Mouse (Mus musculus): ENCODE results near the gene C1qtnf4. TPM values are rescaled to one million over a fixed set of nuclear protein-coding genes. Genes with fewer than 3 reads are reported as not detected.

The C1qtnf4 gene
- total and polyA plus RNA-seq, 2 experiments, result 0.18 to 1.4 TPM

- H3K9ac ChIP-seq (ENCODE audit: low read depth, low read length), result no peak overlapping the region
- no peaks in the 10 kb centered on the region for H3K4me1 ChIP-seq (ENCODE audit: control insufficient read depth, insufficient read depth, low read length)
- no peak overlapping the region for H3K4me3 ChIP-seq (ENCODE audit: insufficient read depth, low read depth, low read length)
- TF ChIP-seq CTCF (IDR thresholded peaks at IDR 0.05; ENCODE audit: low read depth, low read length) (no peak), POLR2A (IDR thresholded peaks at IDR 0.05; ENCODE audit: extremely low read depth, insufficient read depth, low read length) (no peak)
- no peaks in the 10 kb centered on the region for H3K79me2 ChIP-seq (ENCODE audit: control insufficient read depth, insufficient read depth, low read length)
- DNase-seq (ENCODE audit: extremely low read depth, low read depth, low spot score), result no peak
- peaks cover 68% of the 10 kb centered on the region for H3K36me3 ChIP-seq (ENCODE audit: control insufficient read depth, insufficient read depth, low read length)
- no peak overlapping the region for H3K27ac ChIP-seq (replicated peaks; ENCODE audit: insufficient read depth, low read depth, low read length)
- no peaks in the 10 kb centered on the region for H3K27me3 ChIP-seq (ENCODE audit: control insufficient read depth, insufficient read depth, low read length)
These were observed 21.5 kb upstream of the C1qtnf4 start for GRCm38 (mm10) chr2:90864184-90864583.

GRCm38 (mm10) chr2:90866524-90866923 is 19.1 kb upstream of the C1qtnf4 start:
- H3K9ac ChIP-seq (ENCODE audit: low read depth, low read length), result no peak overlapping the region
- TF ChIP-seq POLR2A (IDR thresholded peaks at IDR 0.05; ENCODE audit: extremely low read depth, insufficient read depth, low read length), result no peak
- TF ChIP-seq CTCF (IDR thresholded peaks at IDR 0.05; ENCODE audit: low read depth, low read length), result peak; percentile 95
- DNase-seq (ENCODE audit: extremely low read depth, low read depth, low spot score), result peak; percentile 48
- no peak overlapping the region for H3K27ac ChIP-seq (replicated peaks; ENCODE audit: insufficient read depth, low read depth, low read length)
- H3K79me2 ChIP-seq (ENCODE audit: control insufficient read depth, insufficient read depth, low read length), result no peaks in the 10 kb centered on the region
- peaks cover 46% of the 10 kb centered on the region for H3K36me3 ChIP-seq (ENCODE audit: control insufficient read depth, insufficient read depth, low read length)
- 16% methylated on average over 3 of the region's 3 CpGs for WGBS
- H3K27me3 ChIP-seq (ENCODE audit: control insufficient read depth, insufficient read depth, low read length), result no peaks in the 10 kb centered on the region
- no peaks in the 10 kb centered on the region for H3K4me1 ChIP-seq (ENCODE audit: control insufficient read depth, insufficient read depth, low read length)
- no peak overlapping the region for H3K4me3 ChIP-seq (ENCODE audit: insufficient read depth, low read depth, low read length)

GRCm38 (mm10) chr2:90870136-90870601 is 15.5 kb upstream of the C1qtnf4 start:
- H3K79me2 ChIP-seq (ENCODE audit: control insufficient read depth, insufficient read depth, low read length), result no peaks in the 10 kb centered on the region
- H3K9ac ChIP-seq (ENCODE audit: low read depth, low read length), result no peak overlapping the region
- no peaks in the 10 kb centered on the region for H3K4me1 ChIP-seq (ENCODE audit: control insufficient read depth, insufficient read depth, low read length)
- no peak for DNase-seq (ENCODE audit: extremely low read depth, low read depth, low spot score)
- TF ChIP-seq CTCF (IDR thresholded peaks at IDR 0.05; ENCODE audit: low read depth, low read length) (no peak), POLR2A (IDR thresholded peaks at IDR 0.05; ENCODE audit: extremely low read depth, insufficient read depth, low read length) (no peak)
- H3K27me3 ChIP-seq (ENCODE audit: control insufficient read depth, insufficient read depth, low read length), result no peaks in the 10 kb centered on the region
- peaks cover 20% of the 10 kb centered on the region for H3K36me3 ChIP-seq (ENCODE audit: control insufficient read depth, insufficient read depth, low read length)
- WGBS, result 44% methylated on average over 4 of the region's 4 CpGs
- no peak overlapping the region for H3K27ac ChIP-seq (replicated peaks; ENCODE audit: insufficient read depth, low read depth, low read length)
- no peak overlapping the region for H3K4me3 ChIP-seq (ENCODE audit: insufficient read depth, low read depth, low read length)

- Histone ChIP-seq H3K4me1 (ENCODE audit: control insufficient read depth, insufficient read depth, low read length) (no peaks in the 10 kb centered on the region), H3K4me3 (ENCODE audit: insufficient read depth, low read depth, low read length) (no peak overlapping the region), H3K27ac (replicated peaks; ENCODE audit: insufficient read depth, low read depth, low read length) (no peak overlapping the region), H3K9ac (ENCODE audit: low read depth, low read length) (no peak overlapping the region), H3K79me2 (ENCODE audit: control insufficient read depth, insufficient read depth, low read length) (no peaks in the 10 kb centered on the region), H3K36me3 (ENCODE audit: control insufficient read depth, insufficient read depth, low read length) (peaks cover 12% of the 10 kb centered on the region), H3K27me3 (ENCODE audit: control insufficient read depth, insufficient read depth, low read length) (no peaks in the 10 kb centered on the region)
- DNase-seq (ENCODE audit: extremely low read depth, low read depth, low spot score), result no peak
- WGBS, result 75% methylated on average over 8 of the region's 8 CpGs
- TF ChIP-seq CTCF (IDR thresholded peaks at IDR 0.05; ENCODE audit: low read depth, low read length) (no peak), POLR2A (IDR thresholded peaks at IDR 0.05; ENCODE audit: extremely low read depth, insufficient read depth, low read length) (no peak)
These were observed 14.3 kb upstream of the C1qtnf4 start for GRCm38 (mm10) chr2:90871180-90871961.

- Histone ChIP-seq H3K27ac (replicated peaks; ENCODE audit: insufficient read depth, low read depth, low read length) (no peak overlapping the region), H3K27me3 (ENCODE audit: control insufficient read depth, insufficient read depth, low read length) (no peaks in the 10 kb centered on the region), H3K79me2 (ENCODE audit: control insufficient read depth, insufficient read depth, low read length) (no peaks in the 10 kb centered on the region), H3K4me1 (ENCODE audit: control insufficient read depth, insufficient read depth, low read length) (no peaks in the 10 kb centered on the region), H3K36me3 (ENCODE audit: control insufficient read depth, insufficient read depth, low read length) (no peaks in the 10 kb centered on the region), H3K4me3 (ENCODE audit: insufficient read depth, low read depth, low read length) (no peak overlapping the region), H3K9ac (ENCODE audit: low read depth, low read length) (no peak overlapping the region)
- no peak for TF ChIP-seq CTCF (IDR thresholded peaks at IDR 0.05; ENCODE audit: low read depth, low read length)
- TF ChIP-seq POLR2A (IDR thresholded peaks at IDR 0.05; ENCODE audit: extremely low read depth, insufficient read depth, low read length), result no peak
- DNase-seq (ENCODE audit: extremely low read depth, low read depth, low spot score), result peak; percentile 54
- 88% methylated on average over 1 of the region's 1 CpGs for WGBS
These were observed 11.6 kb upstream of the C1qtnf4 start for GRCm38 (mm10) chr2:90874025-90874424.

GRCm38 (mm10) chr2:90875239-90875638 is 10.4 kb upstream of the C1qtnf4 start:
- Histone ChIP-seq H3K27ac (replicated peaks; ENCODE audit: insufficient read depth, low read depth, low read length) (no peak overlapping the region), H3K4me3 (ENCODE audit: insufficient read depth, low read depth, low read length) (no peak overlapping the region), H3K4me1 (ENCODE audit: control insufficient read depth, insufficient read depth, low read length) (no peaks in the 10 kb centered on the region), H3K27me3 (ENCODE audit: control insufficient read depth, insufficient read depth, low read length) (no peaks in the 10 kb centered on the region), H3K79me2 (ENCODE audit: control insufficient read depth, insufficient read depth, low read length) (no peaks in the 10 kb centered on the region), H3K9ac (ENCODE audit: low read depth, low read length) (no peak overlapping the region), H3K36me3 (ENCODE audit: control insufficient read depth, insufficient read depth, low read length) (no peaks in the 10 kb centered on the region)
- no peak for DNase-seq (ENCODE audit: extremely low read depth, low read depth, low spot score)
- WGBS, result 79% methylated on average over 2 of the region's 2 CpGs
- TF ChIP-seq POLR2A (IDR thresholded peaks at IDR 0.05; ENCODE audit: extremely low read depth, insufficient read depth, low read length) (no peak), CTCF (IDR thresholded peaks at IDR 0.05; ENCODE audit: low read depth, low read length) (no peak)

All from liver, adult 2 months (tissue).